Mouse (Mus musculus): Measurements from ENCODE around the gene Hist1h4c. TPM values are rescaled to one million over a fixed set of nuclear protein-coding genes. Genes with fewer than 3 reads are reported as not detected.

Hist1h4c gene
- polyA plus RNA-seq, 1 experiment from 2014 or later = 5.2 TPM

- H3K36me3 ChIP-seq (ENCODE audit: control insufficient read depth, insufficient read depth, low read length) = no peaks in the 10 kb centered on the region
- H3K4me1 ChIP-seq (replicated peaks; ENCODE audit: control insufficient read depth, insufficient read depth, low read length) = peaks cover 7% of the 10 kb centered on the region
- WGBS = 91% methylated on average over 5 of the region's 5 CpGs
- H3K9ac ChIP-seq (ENCODE audit: low read depth, low read length) = no peak overlapping the region
- DNase-seq (ENCODE audit: low spot score) (no peak), ATAC-seq (replicated peaks; ENCODE audit: low FRiP score) (no peak)
- H3K27me3 ChIP-seq (replicated peaks; ENCODE audit: control insufficient read depth, insufficient read depth, low read length) = no peaks in the 10 kb centered on the region
- no peak overlapping the region for H3K4me3 ChIP-seq (ENCODE audit: low read depth, low read length)
- H3K4me2 ChIP-seq = no peak overlapping the region
- peak overlapping the region; percentile 32; the same call in 1 of the 2 replicates for H3K27ac ChIP-seq (ENCODE audit: low read depth, low read length)
- H3K9me3 ChIP-seq (ENCODE audit: control insufficient read depth, low read length) = no peaks in the 10 kb centered on the region
Measured at GRCm38 (mm10) chr13:23737091-23737490, 38.8 kb upstream of the Hist1h4c start.

DNA sequence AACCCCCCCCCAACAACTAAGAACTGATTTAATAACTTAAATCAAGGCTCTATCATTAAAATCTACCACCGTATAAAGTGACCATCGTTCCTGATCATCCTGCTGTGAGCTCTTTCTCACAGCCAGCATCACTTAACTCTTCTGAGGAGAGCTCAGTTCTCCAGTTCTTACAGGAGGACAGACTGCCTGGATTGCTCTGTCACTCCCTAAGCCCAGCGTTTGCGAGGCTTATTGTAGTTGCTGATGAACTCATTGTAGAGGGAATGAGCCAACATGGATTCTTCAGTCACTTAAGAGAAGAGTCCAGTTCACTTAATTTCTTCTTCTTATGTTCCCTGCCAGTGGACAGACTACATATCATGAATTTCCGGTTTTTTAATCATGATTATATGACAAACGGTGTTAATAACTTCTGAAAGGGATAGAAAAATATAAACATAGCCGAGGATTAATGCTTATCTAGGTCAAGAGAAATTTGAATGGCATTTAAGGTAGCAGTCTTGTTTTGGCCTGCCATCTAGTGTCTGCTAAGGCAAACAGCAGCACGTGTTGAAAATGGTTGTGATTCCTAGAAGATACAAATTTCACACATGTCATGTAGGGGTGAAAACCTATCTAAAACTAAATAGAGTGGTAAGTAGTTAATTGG is 34.0 kb upstream of the Hist1h4c start:
- 25% methylated on average over 8 of the region's 8 CpGs for WGBS
- DNase-seq (ENCODE audit: low spot score) = no peak
- ATAC-seq (replicated peaks; ENCODE audit: low FRiP score) = 0 out of 2 replicates have a peak, but pooled peaks have one; percentile 29

GRCm38 (mm10) chr13:23730479-23730878 is 32.2 kb upstream of the Hist1h4c start:
- Histone ChIP-seq H3K4me2 (peak overlapping the region; percentile 27), H3K9ac (ENCODE audit: low read depth, low read length) (no peak overlapping the region), H3K36me3 (ENCODE audit: control insufficient read depth, insufficient read depth, low read length) (no peaks in the 10 kb centered on the region), H3K4me3 (ENCODE audit: low read depth, low read length) (no peak overlapping the region), H3K4me1 (replicated peaks; ENCODE audit: control insufficient read depth, insufficient read depth, low read length) (peaks cover 12% of the 10 kb centered on the region; the same call in 1 of the 2 replicates), H3K27ac (ENCODE audit: low read depth, low read length) (no peak overlapping the region), H3K9me3 (ENCODE audit: control insufficient read depth, low read length) (no peaks in the 10 kb centered on the region), H3K27me3 (replicated peaks; ENCODE audit: control insufficient read depth, insufficient read depth, low read length) (no peaks in the 10 kb centered on the region)
- DNase-seq (ENCODE audit: low spot score) (no peak), ATAC-seq (replicated peaks; ENCODE audit: low FRiP score) (peak; percentile 50)
- 42% methylated on average over 8 of the region's 8 CpGs for WGBS

More for the DNA sequence above, 34.0 kb upstream of the Hist1h4c start:
- H3K4me1 ChIP-seq (replicated peaks; ENCODE audit: control insufficient read depth, insufficient read depth, low read length) = peaks cover 12% of the 10 kb centered on the region; the same call in 1 of the 2 replicates
- H3K4me3 ChIP-seq (ENCODE audit: low read depth, low read length) = no peak overlapping the region
- no peak overlapping the region for H3K9ac ChIP-seq (ENCODE audit: low read depth, low read length)
- no peak overlapping the region for H3K4me2 ChIP-seq
- no peaks in the 10 kb centered on the region for H3K9me3 ChIP-seq (ENCODE audit: control insufficient read depth, low read length)
- H3K36me3 ChIP-seq (ENCODE audit: control insufficient read depth, insufficient read depth, low read length) = no peaks in the 10 kb centered on the region
- no peak overlapping the region for H3K27ac ChIP-seq (ENCODE audit: low read depth, low read length)
- H3K27me3 ChIP-seq (replicated peaks; ENCODE audit: control insufficient read depth, insufficient read depth, low read length) = no peaks in the 10 kb centered on the region

- DNase-seq (ENCODE audit: low spot score) (no peak), ATAC-seq (replicated peaks; ENCODE audit: low FRiP score) (no peak)
- Histone ChIP-seq H3K4me3 (ENCODE audit: low read depth, low read length) (no peak overlapping the region), H3K4me1 (replicated peaks; ENCODE audit: control insufficient read depth, insufficient read depth, low read length) (peaks cover 17% of the 10 kb centered on the region), H3K36me3 (ENCODE audit: control insufficient read depth, insufficient read depth, low read length) (no peaks in the 10 kb centered on the region), H3K4me2 (no peak overlapping the region), H3K27me3 (replicated peaks; ENCODE audit: control insufficient read depth, insufficient read depth, low read length) (no peaks in the 10 kb centered on the region), H3K9me3 (ENCODE audit: control insufficient read depth, low read length) (no peaks in the 10 kb centered on the region), H3K9ac (ENCODE audit: low read depth, low read length) (no peak overlapping the region), H3K27ac (ENCODE audit: low read depth, low read length) (no peak overlapping the region)
- WGBS = 89% methylated on average over 5 of the region's 5 CpGs
Measured at GRCm38 (mm10) chr13:23729706-23730105, 31.5 kb upstream of the Hist1h4c start.

DNA sequence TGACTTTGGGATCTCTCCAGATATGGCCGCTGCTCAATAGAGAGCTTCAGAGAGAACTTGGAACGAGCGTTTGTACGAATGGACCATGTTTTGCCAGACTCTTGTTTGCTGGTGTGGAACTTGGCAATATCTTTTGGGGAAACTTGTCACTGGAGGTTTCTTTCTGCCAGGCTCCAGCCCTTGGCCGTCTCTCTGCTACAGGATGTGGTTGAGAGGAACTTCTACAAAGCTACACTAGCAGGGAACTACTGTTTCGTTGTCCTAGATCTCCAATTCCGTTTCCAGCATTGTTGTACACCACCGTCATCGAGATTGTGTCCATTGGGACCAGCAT is 30.9 kb upstream of the Hist1h4c start:
- H3K4me1 ChIP-seq (replicated peaks; ENCODE audit: control insufficient read depth, insufficient read depth, low read length) = peaks cover 22% of the 10 kb centered on the region
- H3K27me3 ChIP-seq (replicated peaks; ENCODE audit: control insufficient read depth, insufficient read depth, low read length) = no peaks in the 10 kb centered on the region
- no peak overlapping the region for H3K9ac ChIP-seq (ENCODE audit: low read depth, low read length)
- no peak overlapping the region for H3K4me3 ChIP-seq (ENCODE audit: low read depth, low read length)
- ATAC-seq (replicated peaks; ENCODE audit: low FRiP score) = no peak
- H3K27ac ChIP-seq (ENCODE audit: low read depth, low read length) = no peak overlapping the region
- H3K4me2 ChIP-seq = no peak overlapping the region
- H3K36me3 ChIP-seq (ENCODE audit: control insufficient read depth, insufficient read depth, low read length) = no peaks in the 10 kb centered on the region
- no peaks in the 10 kb centered on the region for H3K9me3 ChIP-seq (ENCODE audit: control insufficient read depth, low read length)
- DNase-seq (ENCODE audit: low spot score) = no peak
- WGBS = 71% methylated on average over 9 of the region's 9 CpGs

DNA sequence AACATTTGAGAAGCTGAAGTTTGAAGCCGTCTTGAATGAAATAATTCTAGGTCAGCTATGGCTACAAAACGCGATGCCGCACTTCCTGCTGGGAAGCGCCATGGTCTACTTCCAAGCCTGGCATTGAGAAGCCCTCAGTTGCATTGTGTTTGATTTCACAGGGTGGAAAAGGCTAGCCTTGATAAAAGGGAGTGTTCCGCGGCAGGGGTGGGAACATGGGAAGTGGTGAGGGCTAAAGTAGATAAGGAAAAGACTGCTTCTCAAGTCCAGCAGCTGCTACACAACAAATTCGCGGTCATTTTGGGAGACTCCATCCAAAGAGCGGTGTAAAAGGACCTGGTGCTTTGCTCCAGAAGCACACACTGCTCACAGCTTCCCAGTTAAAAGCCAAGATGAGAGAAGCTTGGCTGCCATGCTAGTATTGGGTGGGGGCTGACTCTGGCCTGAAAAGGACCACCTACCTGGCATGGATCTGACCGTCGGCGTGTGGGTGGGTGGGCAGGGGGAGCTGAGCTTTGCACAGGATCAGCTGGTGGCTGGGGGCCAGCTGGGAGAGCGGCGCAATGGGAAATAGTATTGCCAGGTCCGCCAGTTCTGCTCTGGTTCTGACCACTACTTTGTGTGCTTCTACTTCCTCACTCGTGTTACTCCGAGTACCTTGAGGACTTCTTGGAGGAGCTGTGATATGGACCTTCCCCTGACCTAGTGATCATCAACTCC is 30.4 kb upstream of the Hist1h4c start:
- no peaks in the 10 kb centered on the region for H3K27me3 ChIP-seq (replicated peaks; ENCODE audit: control insufficient read depth, insufficient read depth, low read length)
- 56% methylated on average over 18 of the region's 18 CpGs for WGBS
- H3K4me2 ChIP-seq = peak overlapping the region; percentile 33; the same call in 1 of the 2 replicates
- no peak overlapping the region for H3K27ac ChIP-seq (ENCODE audit: low read depth, low read length)
- no peak overlapping the region for H3K4me3 ChIP-seq (ENCODE audit: low read depth, low read length)
- H3K4me1 ChIP-seq (replicated peaks; ENCODE audit: control insufficient read depth, insufficient read depth, low read length) = peaks cover 27% of the 10 kb centered on the region
- H3K9me3 ChIP-seq (ENCODE audit: control insufficient read depth, low read length) = no peaks in the 10 kb centered on the region
- H3K36me3 ChIP-seq (ENCODE audit: control insufficient read depth, insufficient read depth, low read length) = no peaks in the 10 kb centered on the region
- ATAC-seq (replicated peaks; ENCODE audit: low FRiP score) (no peak), DNase-seq (ENCODE audit: low spot score) (no peak)
- no peak overlapping the region; the same call in 1 of the 2 replicates for H3K9ac ChIP-seq (ENCODE audit: low read depth, low read length)

DNA sequence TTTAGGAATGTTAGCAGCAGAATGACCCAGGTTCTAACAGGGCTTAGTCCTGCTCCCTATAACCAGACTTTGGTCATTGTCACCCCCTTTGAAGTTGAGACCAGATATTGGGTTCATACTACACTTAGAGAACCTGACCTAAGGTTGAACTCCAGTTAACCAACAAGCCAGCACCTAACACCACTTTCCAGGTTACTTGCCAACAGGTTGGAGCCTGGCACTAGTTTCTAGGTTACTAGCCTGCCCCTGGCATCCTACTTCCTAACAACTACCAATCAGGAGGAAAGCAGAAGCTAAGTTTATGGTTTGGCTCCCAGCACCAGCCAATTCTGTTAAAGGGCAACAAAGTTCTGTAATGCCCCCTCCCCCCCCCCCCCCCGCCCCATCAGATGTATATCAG is 27.0 kb upstream of the Hist1h4c start:
- Histone ChIP-seq H3K4me2 (no peak overlapping the region), H3K27me3 (replicated peaks; ENCODE audit: control insufficient read depth, insufficient read depth, low read length) (no peaks in the 10 kb centered on the region), H3K9ac (ENCODE audit: low read depth, low read length) (no peak overlapping the region), H3K36me3 (ENCODE audit: control insufficient read depth, insufficient read depth, low read length) (no peaks in the 10 kb centered on the region), H3K4me1 (replicated peaks; ENCODE audit: control insufficient read depth, insufficient read depth, low read length) (peaks cover 24% of the 10 kb centered on the region), H3K9me3 (ENCODE audit: control insufficient read depth, low read length) (no peaks in the 10 kb centered on the region), H3K27ac (ENCODE audit: low read depth, low read length) (no peak overlapping the region), H3K4me3 (ENCODE audit: low read depth, low read length) (no peak overlapping the region)
- DNase-seq (ENCODE audit: low spot score) = peak; percentile 26
- 38% methylated on average over 1 of the region's 1 CpGs for WGBS
- ATAC-seq (replicated peaks; ENCODE audit: low FRiP score) = no peak

GRCm38 (mm10) chr13:23724239-23724638 is 26.0 kb upstream of the Hist1h4c start:
- Histone ChIP-seq H3K9ac (ENCODE audit: low read depth, low read length) (no peak overlapping the region), H3K9me3 (ENCODE audit: control insufficient read depth, low read length) (no peaks in the 10 kb centered on the region), H3K4me1 (replicated peaks; ENCODE audit: control insufficient read depth, insufficient read depth, low read length) (peaks cover 24% of the 10 kb centered on the region), H3K4me2 (no peak overlapping the region), H3K27ac (ENCODE audit: low read depth, low read length) (no peak overlapping the region; the same call in none of the 2 replicates), H3K4me3 (ENCODE audit: low read depth, low read length) (no peak overlapping the region), H3K36me3 (ENCODE audit: control insufficient read depth, insufficient read depth, low read length) (no peaks in the 10 kb centered on the region), H3K27me3 (replicated peaks; ENCODE audit: control insufficient read depth, insufficient read depth, low read length) (no peaks in the 10 kb centered on the region)
- 58% methylated on average over 4 of the region's 4 CpGs for WGBS
- DNase-seq (ENCODE audit: low spot score) (no peak), ATAC-seq (replicated peaks; ENCODE audit: low FRiP score) (peak; percentile 71; the same call in 1 of the 2 replicates)

Measured in liver, embryonic 11.5 days (tissue).